Mouse (Mus musculus): Measurements from ENCODE around the gene Gpsm2.
"Not testable (repeated sequence)": the region's sequence is repeated elsewhere in the genome, so short reads cannot be mapped to it uniquely, and the experiment has no call there.

Gpsm2 gene

GRCm38 (mm10) chr3:108653710-108654379 lies 68.3 kb downstream of the Gpsm2 start, which contains the start of gene Clcc1:
TSS of gene Clcc1 (plus strand) at chr3:108653913.
- peak; percentile 92 for DNase-seq

DNA sequence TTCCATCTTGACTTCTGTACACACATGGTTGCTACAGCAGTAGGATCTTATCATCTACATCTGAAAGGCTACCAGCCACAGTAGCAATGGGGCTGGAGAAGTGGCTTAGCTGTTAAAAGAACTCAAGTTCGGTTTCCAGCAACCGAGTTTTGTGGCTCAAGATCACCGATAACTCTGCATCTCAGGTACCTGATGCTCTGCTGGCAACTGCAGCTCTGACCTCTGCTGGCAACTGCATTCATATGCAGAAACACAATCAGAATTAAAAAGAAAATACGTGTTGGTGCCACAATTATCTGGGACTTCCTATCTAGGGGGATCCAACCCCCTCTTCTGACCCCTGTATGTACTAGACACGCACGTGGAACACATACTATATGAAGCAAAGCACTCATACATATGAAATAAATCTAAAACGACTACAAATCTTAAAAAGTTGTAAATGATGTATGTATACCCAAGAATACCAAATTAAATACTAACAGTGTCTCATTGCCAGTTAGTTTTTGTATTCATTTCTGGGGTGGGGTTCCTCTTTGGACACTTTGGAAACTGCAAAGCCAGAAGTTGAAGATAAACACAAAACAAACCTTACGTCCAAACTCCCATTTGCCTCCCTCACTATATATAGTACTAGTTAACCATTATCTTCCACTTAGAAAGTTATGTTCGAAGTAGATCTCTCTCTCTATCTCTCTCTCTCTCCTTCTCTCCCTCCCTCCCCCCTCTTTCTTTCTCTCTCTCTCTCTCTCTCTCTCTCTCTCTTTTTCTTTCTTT lies 69.1 kb downstream of the Gpsm2 start:
- no peak for DNase-seq

DNA sequence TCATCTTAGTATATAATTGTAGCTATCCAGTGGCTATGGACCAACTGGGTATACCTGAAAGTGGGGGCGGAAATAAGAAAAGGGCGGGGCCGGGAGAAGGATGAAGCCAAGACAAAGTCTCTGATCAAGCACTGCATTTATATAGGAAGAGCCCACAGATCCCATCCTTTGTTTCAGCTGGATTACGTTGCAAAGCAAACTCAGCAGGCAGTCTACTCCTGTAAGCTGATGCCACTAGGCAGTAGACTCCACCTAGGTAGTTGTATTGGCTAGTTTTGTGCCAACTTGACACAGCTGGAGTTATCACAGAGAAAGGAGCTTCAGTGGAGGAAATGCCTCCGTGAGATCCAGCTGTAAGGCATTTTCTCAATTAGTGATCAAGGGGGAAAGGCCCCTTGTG lies 74.4 kb downstream of the Gpsm2 start:
- not testable (repeated sequence) for DNase-seq

GRCm38 (mm10) chr3:108646036-108646435 lies 76.1 kb downstream of the Gpsm2 start:
- DNase-seq: no peak

- no peak for DNase-seq
Measured at GRCm38 (mm10) chr3:108644856-108645255, 77.3 kb downstream of the Gpsm2 start.

DNA sequence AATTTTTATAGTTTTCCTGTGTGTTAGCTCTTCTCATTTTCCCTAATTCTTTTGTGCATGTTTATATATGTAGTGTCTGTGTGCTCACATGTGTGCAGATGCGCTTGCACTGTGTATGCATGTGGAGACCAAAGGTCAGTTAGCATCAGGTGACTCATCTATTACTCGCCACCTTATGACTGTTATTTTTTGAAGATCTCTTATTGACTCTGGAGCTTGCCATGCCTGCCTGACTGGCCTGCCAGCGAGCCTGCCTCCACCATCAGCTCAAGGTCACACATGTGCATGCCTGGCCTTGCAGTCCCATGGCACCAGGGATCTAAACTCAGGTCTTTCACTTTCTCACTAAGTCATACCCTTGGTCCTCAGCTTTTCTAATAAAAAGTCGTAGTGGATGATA lies 81.1 kb downstream of the Gpsm2 start:
- DNase-seq: no peak

DNA sequence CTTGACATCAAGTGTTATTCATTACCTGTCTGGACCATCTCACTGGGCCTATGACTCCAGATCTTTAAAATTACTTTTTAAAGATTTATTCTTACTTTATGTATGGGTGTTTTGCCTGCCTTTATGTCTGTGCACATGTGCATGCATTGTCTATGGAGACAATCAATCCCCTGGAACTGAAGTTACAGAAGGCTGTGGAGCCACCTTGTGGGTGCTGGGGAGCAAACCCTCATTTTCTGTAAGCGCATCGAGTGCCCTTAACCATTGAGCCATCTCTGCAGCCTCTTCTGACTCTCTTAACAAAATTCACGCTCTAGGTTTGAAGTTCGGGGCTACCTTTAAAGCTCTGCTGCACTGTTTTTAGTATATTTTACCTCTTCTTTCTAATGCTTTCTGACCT lies 82.7 kb downstream of the Gpsm2 start:
- DNase-seq: no peak

- DNase-seq: no peak
Measured at GRCm38 (mm10) chr3:108634761-108635160, 87.3 kb downstream of the Gpsm2 start.

Data from cerebellum, adult 8-10 months (tissue).